Mouse (Mus musculus): ENCODE measurements at regions not wholly inside any gene's neighbourhood (a gene's known extent, or its start where the extent isn't known, plus 50 kb on each side); places are given as distances from the start of the nearest gene placed in this dataset.
"Not testable (repeated sequence)": the region's sequence is repeated elsewhere in the genome, so short reads cannot be mapped to it uniquely, and the experiment has no call there.

DNA sequence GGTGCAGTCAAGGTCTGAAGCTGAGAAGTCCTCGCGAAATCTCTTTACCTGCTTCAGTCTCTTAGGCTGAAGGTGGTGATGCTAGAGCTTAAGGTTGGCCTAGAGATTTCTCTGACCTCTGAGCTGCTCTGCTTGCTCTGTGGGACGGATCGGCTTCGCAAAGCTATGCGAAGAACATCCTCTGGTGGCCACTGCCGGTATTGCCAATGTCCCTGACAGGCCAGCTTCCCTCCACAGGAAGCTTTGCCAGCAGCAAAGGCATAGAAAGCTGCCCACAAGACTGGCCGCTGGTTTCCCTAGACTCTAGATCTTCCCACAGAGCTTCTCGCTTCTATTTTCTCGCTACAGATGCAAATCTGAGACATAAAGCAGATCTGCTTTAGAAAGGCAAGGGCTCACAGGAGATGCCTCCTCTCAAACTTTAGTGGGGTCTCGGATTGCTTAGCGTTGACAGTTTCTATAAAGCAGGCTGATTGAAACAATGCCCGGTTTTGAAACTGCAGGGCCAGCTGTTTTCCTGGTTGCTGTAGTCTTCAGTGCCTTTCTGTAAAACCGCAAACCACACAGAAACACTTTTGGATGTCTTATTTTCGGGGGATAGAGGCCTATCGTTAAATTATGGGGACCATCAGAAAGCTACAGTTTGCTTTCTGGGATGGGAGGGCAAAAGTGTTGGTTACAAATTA is 153.7 kb downstream of the Car8 start:
- DNase-seq, result peak; percentile 82

DNA sequence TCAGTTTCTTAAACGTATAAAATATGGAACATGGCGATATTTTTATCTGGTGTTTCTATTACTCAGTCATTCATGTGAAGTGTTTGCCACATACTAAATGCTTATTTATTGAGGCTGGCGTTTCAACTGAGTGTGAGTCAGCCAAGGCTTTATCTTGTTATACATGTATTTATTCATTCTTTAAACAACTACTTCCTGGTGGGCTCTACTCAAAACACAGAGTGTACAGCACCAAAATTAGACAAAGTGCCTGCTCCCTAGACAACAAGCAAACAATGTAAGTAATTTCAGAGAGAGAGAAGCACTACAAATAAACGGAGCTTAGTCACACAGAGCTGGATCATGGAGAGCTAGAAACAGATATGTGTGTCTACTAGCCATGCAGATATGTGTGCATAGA is 159.5 kb downstream of the Car8 start:
- no peak for DNase-seq

- no peak for DNase-seq
Measured at GRCm38 (mm10) chr4:8072989-8073573, 165.8 kb downstream of the Car8 start.

DNA sequence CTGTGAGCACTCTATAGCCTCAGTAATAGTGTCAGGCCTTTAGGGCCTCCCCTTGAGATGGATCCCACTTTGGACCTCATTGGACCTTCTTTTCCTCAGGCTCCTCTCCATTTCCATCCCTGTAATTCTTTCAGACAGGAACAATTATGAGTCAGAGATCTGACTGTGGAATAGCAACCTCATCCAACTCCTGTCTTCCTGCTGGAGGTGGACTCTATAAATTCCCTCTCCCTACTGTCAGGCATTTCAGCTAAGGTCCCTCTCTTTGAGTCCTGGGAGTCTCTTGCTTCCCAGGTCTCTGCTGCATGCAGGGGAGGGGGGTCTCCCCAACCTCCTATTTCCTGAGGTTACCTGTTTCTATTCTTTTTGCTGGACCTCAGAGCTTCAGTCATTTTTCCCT is 168.1 kb downstream of the Car8 start:
- DNase-seq, result not testable (repeated sequence)

GRCm38 (mm10) chr4:8068086-8068485 is 170.8 kb downstream of the Car8 start:
- DNase-seq, result no peak

- no peak for DNase-seq
Measured at GRCm38 (mm10) chr4:8041776-8042175, 197.1 kb downstream of the Car8 start.

- DNase-seq, result no peak
Measured at GRCm38 (mm10) chr4:8037863-8038262, 201.0 kb downstream of the Car8 start.

GRCm38 (mm10) chr4:8033402-8033801 is 205.4 kb downstream of the Car8 start:
- DNase-seq, result not testable (repeated sequence)

DNA sequence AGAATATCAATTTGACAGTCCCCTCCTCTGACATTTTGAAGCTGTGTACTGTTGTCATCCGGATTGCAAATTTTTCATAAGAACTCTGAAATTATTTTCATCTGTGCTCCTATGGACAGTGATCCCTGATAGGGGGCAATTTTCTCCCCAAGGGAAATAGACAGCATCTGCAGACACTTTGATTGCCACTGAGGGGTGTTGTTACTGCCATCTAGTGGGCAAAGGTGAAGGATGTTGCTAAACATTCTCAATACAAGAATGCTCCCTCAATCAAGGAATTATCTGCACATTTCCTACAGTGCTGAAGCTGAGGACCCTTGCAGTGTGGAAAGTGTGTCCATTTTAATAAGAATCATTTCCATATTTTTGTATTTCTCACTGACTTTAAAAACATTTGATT is 233.7 kb downstream of the Car8 start:
- peak; percentile 14 for DNase-seq

GRCm38 (mm10) chr4:7997575-7997953 is 241.3 kb downstream of the Car8 start:
- no peak for DNase-seq

- DNase-seq, result no peak
Measured at GRCm38 (mm10) chr4:7996923-7997574, 241.8 kb downstream of the Car8 start.

GRCm38 (mm10) chr4:7992944-7993343 is 245.9 kb downstream of the Car8 start:
- no peak for DNase-seq

GRCm38 (mm10) chr4:7987781-7988180 is 251.1 kb downstream of the Car8 start:
- DNase-seq, result no peak

DNA sequence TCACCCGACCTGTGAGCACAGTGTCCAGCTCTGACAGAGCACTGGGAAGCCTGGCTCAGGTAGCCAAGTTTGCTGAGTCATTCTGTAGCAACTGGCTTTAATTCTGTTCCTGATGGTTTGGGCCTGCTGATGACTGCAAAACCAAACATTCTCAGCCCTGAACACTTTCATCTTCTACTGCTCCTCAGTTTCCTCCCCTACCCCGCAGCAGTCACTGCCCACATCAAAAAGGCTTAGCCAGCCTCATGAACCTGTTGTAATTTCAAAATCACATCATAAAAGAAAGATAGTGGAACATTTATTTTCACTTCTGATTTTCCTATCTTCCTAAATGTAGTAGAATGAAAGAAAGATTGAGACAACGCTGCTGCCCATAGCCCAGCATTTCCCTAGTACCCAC is 251.5 kb downstream of the Car8 start:
- DNase-seq, result no peak

DNA sequence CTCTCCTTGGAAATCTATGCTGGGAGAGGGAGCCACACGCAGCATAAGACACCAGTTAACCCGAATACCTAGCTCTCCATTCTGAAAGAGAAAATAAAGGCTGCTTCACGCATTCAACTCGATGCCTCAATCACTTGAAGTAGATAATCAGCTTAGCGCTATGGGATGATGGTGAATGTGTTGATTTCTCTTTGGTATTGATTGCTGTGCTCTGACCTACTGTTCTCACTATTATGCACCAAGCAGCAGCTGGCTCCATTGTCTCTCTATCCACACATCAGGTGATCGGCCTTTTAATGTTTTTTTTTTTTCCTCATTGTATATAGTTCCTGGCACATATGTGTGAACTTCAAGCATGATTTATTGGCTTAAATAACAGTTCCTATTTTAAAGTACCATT is 254.0 kb downstream of the Car8 start:
- DNase-seq, result no peak

DNA sequence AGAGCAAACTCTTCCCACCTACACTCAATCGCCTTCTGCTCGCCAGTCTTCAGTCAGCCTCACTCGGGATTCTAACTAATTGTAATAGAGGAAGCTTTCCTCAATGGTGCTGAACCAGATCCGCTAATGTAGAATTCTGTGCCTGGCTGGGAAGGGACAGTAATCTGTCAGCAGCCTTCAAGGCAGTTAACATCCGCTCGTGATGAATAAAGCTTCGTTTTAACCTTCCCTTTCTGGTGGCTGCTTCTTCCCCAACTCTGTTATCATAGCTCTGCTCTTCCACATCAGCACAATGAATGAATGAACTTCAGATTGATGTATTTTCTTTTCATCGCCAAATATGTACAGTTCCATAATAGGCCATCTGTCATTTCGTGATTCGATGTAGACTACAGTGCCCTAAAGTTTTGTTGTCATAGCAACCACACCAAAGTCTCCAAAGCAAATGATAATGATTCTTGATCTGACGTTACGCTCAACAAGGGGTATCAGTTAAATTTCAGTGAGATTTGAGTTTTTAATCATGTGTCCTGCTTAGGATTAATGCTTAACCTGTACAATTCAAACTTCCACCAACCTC is 259.0 kb downstream of the Car8 start:
- DNase-seq, result no peak

GRCm38 (mm10) chr4:7977661-7978444 is 261.0 kb downstream of the Car8 start:
- DNase-seq, result no peak

DNA sequence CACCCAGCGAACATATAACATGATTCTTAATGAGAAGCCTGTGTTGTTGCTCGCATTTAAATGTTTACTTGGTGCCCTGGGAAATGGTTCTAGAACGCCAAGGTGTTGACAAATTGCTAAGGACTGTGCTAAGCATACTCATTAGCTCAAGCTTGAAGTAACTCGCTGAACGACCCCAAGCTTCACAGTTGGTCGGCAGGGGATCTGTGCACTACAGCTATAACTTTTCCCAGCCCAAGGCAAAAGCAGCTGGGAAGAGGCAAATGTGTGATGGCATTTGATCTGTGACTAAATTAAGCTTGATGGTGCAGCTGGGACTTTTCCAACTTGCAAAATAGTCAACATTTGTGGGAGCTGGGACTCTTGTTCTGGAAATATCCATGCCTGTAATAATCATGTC is 268.6 kb downstream of the Car8 start:
- DNase-seq, result no peak

DNA sequence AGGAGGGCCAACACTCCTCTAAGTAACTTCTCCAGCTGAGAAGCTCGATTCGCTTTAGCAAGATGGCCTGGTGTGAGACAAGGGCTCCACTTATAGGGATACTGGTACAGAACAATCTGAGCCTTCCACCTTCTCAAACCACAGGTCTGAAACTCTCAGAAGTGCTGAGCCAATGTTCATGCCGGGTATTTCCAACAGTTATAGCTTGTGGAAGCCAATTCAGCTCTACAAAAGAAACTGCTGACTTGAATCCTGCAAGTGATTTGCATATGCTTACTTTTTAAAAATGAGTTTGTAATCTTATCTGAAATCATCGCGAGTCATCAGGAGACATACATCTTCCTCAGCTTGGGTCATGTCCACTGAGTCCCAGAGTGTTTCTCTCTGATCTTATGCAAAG is 273.2 kb downstream of the Car8 start:
- DNase-seq, result no peak

DNA sequence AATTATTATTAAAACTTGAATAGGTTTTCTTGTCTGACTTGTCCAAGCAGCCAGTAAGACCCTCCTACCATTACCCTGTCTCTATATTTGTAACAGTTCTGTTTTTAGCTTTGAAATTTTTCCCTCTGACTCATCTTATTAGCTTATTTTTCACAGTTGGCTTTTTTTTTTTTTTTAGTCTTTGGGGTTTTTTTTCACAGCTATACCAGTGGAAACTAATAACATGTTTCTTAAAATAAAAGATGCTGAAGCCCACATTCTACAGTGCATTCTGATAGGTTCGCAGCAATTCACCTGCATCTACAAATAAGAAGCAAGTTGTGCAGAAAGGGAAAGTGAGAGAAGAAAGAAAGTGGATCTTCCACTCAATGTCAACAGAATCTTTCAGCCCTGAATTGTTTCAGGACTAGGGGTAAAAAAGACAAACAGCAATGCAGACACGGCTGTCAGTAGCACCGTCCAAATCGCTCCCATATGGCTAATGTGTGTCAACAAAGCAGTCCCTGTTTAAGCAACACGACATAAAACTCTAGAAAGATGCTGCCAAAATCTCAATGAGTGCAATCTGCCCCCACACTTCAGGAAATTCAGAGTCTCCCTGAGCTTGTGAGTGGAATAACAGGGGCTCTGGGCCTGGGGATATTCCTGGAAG is 277.2 kb downstream of the Car8 start:
- DNase-seq, result no peak

GRCm38 (mm10) chr4:7960335-7960734 is 278.5 kb downstream of the Car8 start:
- no peak for DNase-seq

- no peak for DNase-seq
Measured at GRCm38 (mm10) chr4:7948020-7948419, 290.8 kb downstream of the Car8 start.
